Mouse (Mus musculus): ENCODE results near the gene Man1c1.

The Man1c1 gene

GRCm38 (mm10) chr4:134639325-134639724 lies 64.8 kb downstream of the Man1c1 start:
- DNase-seq (ENCODE audit: low spot score in 2 of 2) = no peak

GRCm38 (mm10) chr4:134638111-134638550 lies 66.0 kb downstream of the Man1c1 start:
- DNase-seq (ENCODE audit: low spot score in 2 of 2) = no peak

GRCm38 (mm10) chr4:134636406-134636805 lies 67.7 kb downstream of the Man1c1 start:
- DNase-seq (ENCODE audit: low spot score in 2 of 2) = no peak

GRCm38 (mm10) chr4:134634001-134634400 lies 70.1 kb downstream of the Man1c1 start:
- DNase-seq (ENCODE audit: low spot score in 2 of 2) = no peak

GRCm38 (mm10) chr4:134632131-134632711 lies 71.9 kb downstream of the Man1c1 start:
- DNase-seq (ENCODE audit: low spot score in 2 of 2) = no peak

GRCm38 (mm10) chr4:134631471-134632130 lies 72.5 kb downstream of the Man1c1 start:
- peak; percentile 83 to 85 for DNase-seq (ENCODE audit: low spot score in 2 of 2)

GRCm38 (mm10) chr4:134628575-134629384 lies 75.3 kb downstream of the Man1c1 start:
- DNase-seq (ENCODE audit: low spot score in 2 of 2) = no peak

- DNase-seq (ENCODE audit: low spot score in 2 of 2) = no peak
These were observed 76.0 kb downstream of the Man1c1 start for GRCm38 (mm10) chr4:134628058-134628457.

- DNase-seq (ENCODE audit: low spot score in 2 of 2) = no peak
These were observed 77.2 kb downstream of the Man1c1 start for GRCm38 (mm10) chr4:134626883-134627282.

GRCm38 (mm10) chr4:134626350-134626749 lies 77.7 kb downstream of the Man1c1 start:
- peak; percentile 76 to 77 for DNase-seq (ENCODE audit: low spot score in 2 of 2)

- DNase-seq (ENCODE audit: low spot score in 2 of 2) = peak; percentile 52 to 63
These were observed 79.8 kb downstream of the Man1c1 start for GRCm38 (mm10) chr4:134624109-134624862.

GRCm38 (mm10) chr4:134621695-134622094 lies 82.4 kb downstream of the Man1c1 start:
- no peak for DNase-seq (ENCODE audit: low spot score in 2 of 2)

- DNase-seq (ENCODE audit: low spot score in 2 of 2) = no peak
These were observed 83.8 kb downstream of the Man1c1 start for GRCm38 (mm10) chr4:134620246-134620645.

GRCm38 (mm10) chr4:134619489-134619870 lies 84.6 kb downstream of the Man1c1 start:
- no peak for DNase-seq (ENCODE audit: low spot score in 2 of 2)

- no peak for DNase-seq (ENCODE audit: low spot score in 2 of 2)
These were observed 85.1 kb downstream of the Man1c1 start for GRCm38 (mm10) chr4:134618810-134619488.

- DNase-seq (ENCODE audit: low spot score in 2 of 2) = no peak
These were observed 86.3 kb downstream of the Man1c1 start for GRCm38 (mm10) chr4:134617779-134618178.

- DNase-seq (ENCODE audit: low spot score in 2 of 2) = no peak
These were observed 88.0 kb downstream of the Man1c1 start for GRCm38 (mm10) chr4:134615929-134616625.

GRCm38 (mm10) chr4:134612070-134612667 lies 91.9 kb downstream of the Man1c1 start:
- no peak for DNase-seq (ENCODE audit: low spot score in 2 of 2)

- no peak for DNase-seq (ENCODE audit: low spot score in 2 of 2)
These were observed 93.5 kb downstream of the Man1c1 start for GRCm38 (mm10) chr4:134610616-134611015.

- no peak for DNase-seq (ENCODE audit: low spot score in 2 of 2)
These were observed 96.4 kb downstream of the Man1c1 start for GRCm38 (mm10) chr4:134607679-134608078.

Measured in frontal cortex, postnatal 36 days (tissue).